Mouse (Mus musculus) heart, embryonic 12.5 days (tissue): Measurements from ENCODE around the gene Mrps6. TPM values are rescaled to one million over a fixed set of nuclear protein-coding genes. Genes with fewer than 3 reads are reported as not detected.
A peak's percentile ranks its signal among the peaks of the same experiment; 100 is the strongest.

Experiments used
- ATAC-seq: fragments of 200-750 bp; cut with Nextera tagmentation; 2 replicates; pipeline ENCODE4 v1.8.0; 2017; ENCODE audit warnings: moderate TSS enrichment, moderate library complexity; ENCODE audit not compliant: insufficient number of reproducible peaks, low FRiP score
- H3K27ac ChIP-seq: fragments of 300-500 bp; sonication (generic); 2 replicates; pipeline ENCODE4 v1.5.1; 2016; ENCODE audit warnings: mild to moderate bottlenecking, moderate library complexity; ENCODE audit not compliant: poor library complexity, severe bottlenecking
- H3K27me3 ChIP-seq: fragments of 300-500 bp; sonication (generic); replicated peaks from 2 replicates; pipeline ENCODE4 v1.6.1; 2016; ENCODE audit warnings: mild to moderate bottlenecking, moderate library complexity
- H3K36me3 ChIP-seq: fragments of 300-500 bp; sonication (generic); 2 replicates; pipeline ENCODE4 v1.6.1; 2016; ENCODE audit warnings: mild to moderate bottlenecking, moderate library complexity
- H3K4me1 ChIP-seq: fragments of 300-500 bp; sonication (generic); replicated peaks from 2 replicates; pipeline ENCODE4 v1.6.1; 2016; ENCODE audit warnings: mild to moderate bottlenecking
- H3K4me2 ChIP-seq: fragments of 300-500 bp; sonication (generic); 2 replicates; pipeline ENCODE4 v1.6.1; 2016; ENCODE audit warnings: mild to moderate bottlenecking, moderate library complexity
- H3K4me3 ChIP-seq: fragments of 300-500 bp; sonication (generic); 2 replicates; pipeline ENCODE4 v1.5.1; 2016; ENCODE audit warnings: mild to moderate bottlenecking
- H3K9ac ChIP-seq: fragments of 300-500 bp; sonication (generic); 2 replicates; pipeline ENCODE4 v1.6.1; 2016; ENCODE audit warnings: mild to moderate bottlenecking, moderate library complexity
- H3K9me3 ChIP-seq: fragments of 300-500 bp; sonication (generic); replicated peaks from 2 replicates; pipeline ENCODE4 v1.6.1; 2016; ENCODE audit warnings: mild to moderate bottlenecking, moderate library complexity
- WGBS: fragments of 180-500 bp; shearing (Covaris S2); methylation state at CpG from one replicate; pipeline ENCODE4 v1.1.7; 2016; 5-methylcytosine and 5-hydroxymethylcytosine counted together
- polyA plus RNA-seq: library from polyadenylated mRNA; unstranded; fragments of >200 nt; fragmentation: Nextera tagmentation; extraction: Ambion mirVana; gene quantifications from 2 replicates; pipeline ENCODE4 v1.2.1, GENCODE M21; 2016

The Mrps6 gene
- 112 and 118 TPM in 2 replicates for polyA plus RNA-seq

- H3K4me2 ChIP-seq: peak within 1 kb of the TSS; percentile 94
- WGBS: under 1% methylated on average over 89 of the region's 99 CpGs
- H3K27me3 ChIP-seq: no peaks in the 10 kb centered on the region
- H3K4me1 ChIP-seq: peaks cover 25% of the 10 kb centered on the region
- peak; percentile 94 for ATAC-seq
- H3K9ac ChIP-seq: peak within 1 kb of the TSS; percentile 95
- H3K27ac ChIP-seq: peak within 1 kb of the TSS; percentile 78
- peaks cover 20% of the 10 kb centered on the region for H3K36me3 ChIP-seq
- H3K9me3 ChIP-seq: peaks cover 11% of the 10 kb centered on the region
- peak within 1 kb of the TSS; percentile 85 for H3K4me3 ChIP-seq
Measured at GRCm38 (mm10) chr16:92057852-92058643, at the start of gene Mrps6, which contains the start of the genes Gm49711 and Slc5a3. Mrps6 (plus strand) TSS chr16:92058270. Gm49711 (plus strand) TSS chr16:92058316. Slc5a3 (plus strand) TSS chr16:92058322.

- ATAC-seq: no peak
- Histone ChIP-seq H3K9ac (no peak overlapping the region), H3K27me3 (no peaks in the 10 kb centered on the region), H3K4me3 (no peak overlapping the region), H3K27ac (no peak overlapping the region), H3K4me1 (no peaks in the 10 kb centered on the region), H3K36me3 (no peaks in the 10 kb centered on the region), H3K4me2 (no peak overlapping the region), H3K9me3 (peaks cover 10% of the 10 kb centered on the region; the same call in 1 of the 2 replicates)
- 86% methylated on average over 2 of the region's 2 CpGs for WGBS
Measured at GRCm38 (mm10) chr16:92009586-92009985, 48.5 kb upstream of the Mrps6 start.

- Histone ChIP-seq H3K9me3 (0 out of 2 replicates have a peak, but pooled peaks cover 5% of the 10 kb centered on the region), H3K4me1 (peaks cover 10% of the 10 kb centered on the region), H3K27me3 (no peaks in the 10 kb centered on the region), H3K4me2 (no peak overlapping the region), H3K36me3 (no peaks in the 10 kb centered on the region), H3K27ac (no peak overlapping the region), H3K9ac (no peak overlapping the region), H3K4me3 (no peak overlapping the region)
- ATAC-seq: no peak
- 79% methylated on average over 8 of the region's 8 CpGs for WGBS
Measured at GRCm38 (mm10) chr16:92016792-92017191, 41.3 kb upstream of the Mrps6 start.

GRCm38 (mm10) chr16:92019141-92020118 lies 38.6 kb upstream of the Mrps6 start:
- Histone ChIP-seq H3K4me2 (peak overlapping the region; percentile 72), H3K9ac (peak overlapping the region; percentile 65), H3K27ac (peak overlapping the region; percentile 23; the same call in 1 of the 2 replicates), H3K4me1 (peaks cover 29% of the 10 kb centered on the region), H3K9me3 (0 out of 2 replicates have a peak, but pooled peaks cover 5% of the 10 kb centered on the region), H3K4me3 (peak overlapping the region; percentile 43), H3K27me3 (no peaks in the 10 kb centered on the region), H3K36me3 (no peaks in the 10 kb centered on the region)
- 8% methylated on average over 26 of the region's 26 CpGs for WGBS
- no peak for ATAC-seq

- Histone ChIP-seq H3K27me3 (no peaks in the 10 kb centered on the region), H3K9ac (no peak overlapping the region), H3K4me3 (no peak overlapping the region), H3K4me1 (peaks cover 30% of the 10 kb centered on the region), H3K27ac (peak overlapping the region; percentile 14; the same call in 1 of the 2 replicates), H3K4me2 (no peak overlapping the region), H3K36me3 (no peaks in the 10 kb centered on the region), H3K9me3 (0 out of 2 replicates have a peak, but pooled peaks cover 5% of the 10 kb centered on the region)
- WGBS: 66% methylated on average over 12 of the region's 12 CpGs
- ATAC-seq: no peak
Measured at GRCm38 (mm10) chr16:92021656-92022400, 36.2 kb upstream of the Mrps6 start.

- Histone ChIP-seq H3K4me1 (peaks cover 30% of the 10 kb centered on the region), H3K27me3 (no peaks in the 10 kb centered on the region), H3K36me3 (no peaks in the 10 kb centered on the region), H3K4me2 (peak overlapping the region; percentile 24), H3K9ac (no peak overlapping the region), H3K27ac (peak overlapping the region; percentile 14; the same call in 1 of the 2 replicates), H3K9me3 (0 out of 2 replicates have a peak, but pooled peaks cover 2% of the 10 kb centered on the region), H3K4me3 (no peak overlapping the region)
- WGBS: 36% methylated on average over 20 of the region's 20 CpGs
- ATAC-seq: peak; percentile 63; the same call in 1 of the 2 replicates
Measured at GRCm38 (mm10) chr16:92022494-92023283, 35.4 kb upstream of the Mrps6 start.

- no peaks in the 10 kb centered on the region for H3K27me3 ChIP-seq
- H3K4me2 ChIP-seq: no peak overlapping the region
- no peak for ATAC-seq
- WGBS: 84% methylated on average over 3 of the region's 3 CpGs
- no peaks in the 10 kb centered on the region for H3K36me3 ChIP-seq
- peaks cover 3% of the 10 kb centered on the region; the same call in 1 of the 2 replicates for H3K4me1 ChIP-seq
- 0 out of 2 replicates have a peak, but pooled peaks cover 4% of the 10 kb centered on the region for H3K9me3 ChIP-seq
- H3K9ac ChIP-seq: no peak overlapping the region
- H3K4me3 ChIP-seq: no peak overlapping the region
- H3K27ac ChIP-seq: no peak overlapping the region
Measured at GRCm38 (mm10) chr16:92033286-92033685, 24.8 kb upstream of the Mrps6 start.

- H3K4me1 ChIP-seq: no peaks in the 10 kb centered on the region
- H3K27ac ChIP-seq: no peak overlapping the region
- H3K9me3 ChIP-seq: peaks cover 3% of the 10 kb centered on the region; the same call in 1 of the 2 replicates
- WGBS: 71% methylated on average over 5 of the region's 5 CpGs
- H3K9ac ChIP-seq: no peak overlapping the region
- no peaks in the 10 kb centered on the region for H3K27me3 ChIP-seq
- H3K36me3 ChIP-seq: no peaks in the 10 kb centered on the region
- no peak for ATAC-seq
- H3K4me2 ChIP-seq: no peak overlapping the region
- no peak overlapping the region for H3K4me3 ChIP-seq
Measured at GRCm38 (mm10) chr16:92034676-92035075, 23.4 kb upstream of the Mrps6 start.

- H3K4me3 ChIP-seq: no peak overlapping the region
- H3K9ac ChIP-seq: no peak overlapping the region
- no peak overlapping the region for H3K27ac ChIP-seq
- H3K36me3 ChIP-seq: no peaks in the 10 kb centered on the region
- H3K9me3 ChIP-seq: peaks cover 7% of the 10 kb centered on the region; the same call in 1 of the 2 replicates
- H3K4me1 ChIP-seq: no peaks in the 10 kb centered on the region
- WGBS: 51% methylated on average over 8 of the region's 8 CpGs
- H3K4me2 ChIP-seq: no peak overlapping the region
- no peaks in the 10 kb centered on the region for H3K27me3 ChIP-seq
- ATAC-seq: no peak
Measured at GRCm38 (mm10) chr16:92036701-92037100, 21.4 kb upstream of the Mrps6 start.
